Comparison of ENCODE assay signal across 20 mouse cellular contexts in the genomic region with DNA sequence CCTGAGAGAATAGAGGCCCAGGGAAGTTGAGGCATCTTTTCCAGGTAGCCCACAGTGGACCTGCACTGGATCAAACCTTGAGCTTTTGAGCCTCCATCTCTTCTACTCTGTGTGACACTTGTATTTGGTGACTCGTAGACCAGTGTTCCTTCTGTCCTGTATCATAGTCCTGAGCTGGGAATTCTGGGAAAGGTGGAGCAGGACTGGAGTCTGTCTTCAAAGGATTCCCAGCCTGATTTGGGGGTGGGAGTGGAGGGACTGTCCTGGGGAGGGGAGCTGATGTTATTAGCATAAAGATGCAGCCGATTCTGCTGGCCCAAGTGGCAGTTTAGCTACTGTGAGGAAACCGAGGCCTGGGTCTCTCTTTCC. TPM values are rescaled to one million over a fixed set of nuclear protein-coding genes. Genes with fewer than 3 reads are reported as not detected.
DNase-seq lines count a peak whose midpoint lies in the region; ATAC-seq lines count a peak whose summit lies in the region.
"Had no signal": no experiment of that assay in that cellular context is flagged by ENCODE, and none has a peak within 500 bp of the region (broad histone marks: within the 10 kb centered on the region; RNA-seq: fewer than 3 reads in every experiment).

No protein-coding gene starts in this region.

- no peak overlapping the region for H3K4me2 ChIP-seq in forebrain, embryonic 16.5 days (ENCODE audit: low read length)
- 0 out of 2 replicates have a peak overlapping the region, but pooled peaks have one; percentile 13 for H3K4me2 ChIP-seq in heart, embryonic 15.5 days
- H3K4me2 ChIP-seq in forebrain, embryonic 14.5 days (ENCODE audit: low read length), result no peak overlapping the region
- no peak overlapping the region for H3K4me2 ChIP-seq in hindbrain, embryonic 15.5 days

- peaks cover 39% of the 10 kb centered on the region for H3K4me1 ChIP-seq in forebrain, embryonic 10.5 days
- peaks cover 24% of the 10 kb centered on the region for H3K4me1 ChIP-seq in forebrain, embryonic 16.5 days (replicated peaks; ENCODE audit: control insufficient read depth, insufficient read depth, low read length)
- peaks cover 26% of the 10 kb centered on the region for H3K4me1 ChIP-seq in heart, embryonic 15.5 days (replicated peaks)
- peaks cover 17% of the 10 kb centered on the region for H3K4me1 ChIP-seq in forebrain, embryonic 14.5 days (ENCODE audit: control insufficient read depth, insufficient read depth, low read length)
- peaks cover 29% of the 10 kb centered on the region for H3K4me1 ChIP-seq in hindbrain, embryonic 15.5 days (replicated peaks)

- 90% methylated on average over 3 of the region's 3 CpGs for WGBS in forebrain, embryonic 10.5 days
- WGBS in forebrain, embryonic 16.5 days, result 55% methylated on average over 3 of the region's 3 CpGs
- 60% methylated on average over 3 of the region's 3 CpGs for WGBS in heart, embryonic 15.5 days
- WGBS in forebrain, embryonic 14.5 days, result 54% methylated on average over 3 of the region's 3 CpGs
- 47% methylated on average over 3 of the region's 3 CpGs for WGBS in hindbrain, embryonic 15.5 days

- H3K9ac ChIP-seq in forebrain, embryonic 16.5 days (replicated peaks; ENCODE audit: low read depth, low read length), result no peak overlapping the region
- H3K9ac ChIP-seq in heart, embryonic 15.5 days, result no peak overlapping the region
- no peak overlapping the region for H3K9ac ChIP-seq in forebrain, embryonic 14.5 days (ENCODE audit: low read length)
- no peak overlapping the region for H3K9ac ChIP-seq in hindbrain, embryonic 15.5 days

- H3K27ac ChIP-seq in forebrain, embryonic 10.5 days, result 0 out of 2 replicates have a peak overlapping the region, but pooled peaks have one; percentile 40
- H3K27ac ChIP-seq in forebrain, embryonic 16.5 days (ENCODE audit: low read length), result no peak overlapping the region
- peak overlapping the region; percentile 45 for H3K27ac ChIP-seq in heart, embryonic 15.5 days
- peak overlapping the region; percentile 39; the same call in 1 of the 2 replicates for H3K27ac ChIP-seq in forebrain, embryonic 14.5 days (ENCODE audit: low read depth, low read length)
- peak overlapping the region; percentile 65 for H3K27ac ChIP-seq in hindbrain, embryonic 15.5 days (replicated peaks)
- H3K27ac ChIP-seq: heart, adult 2 months; limb, embryonic 10.5 days had no signal

- no peak for DNase-seq in forebrain, embryonic 10.5 days (ENCODE audit: extremely low spot score, low spot score)
- no peak for DNase-seq in heart, postnatal 14 days
- DNase-seq in forebrain, embryonic 14.5 days (ENCODE audit: low spot score), result no peak
- no peak for DNase-seq in thymus, postnatal 25 days
- no peak for DNase-seq in frontal cortex, postnatal 14 days (ENCODE audit: low spot score in 2 of 2)
- DNase-seq: adrenal gland, adult 8-10 months; cerebellum, adult 9-11 months; gastrocnemius, postnatal 10 days; heart, adult 2 months; kidney, adult 11 months; lung, adult 18-20 months; lung, postnatal 14 days; right cerebral cortex, adult 18-20 months; thymus, postnatal 14 days had no signal

- H3K36me3 ChIP-seq in forebrain, embryonic 10.5 days (replicated peaks), result no peaks in the 10 kb centered on the region
- no peaks in the 10 kb centered on the region for H3K36me3 ChIP-seq in forebrain, embryonic 16.5 days (ENCODE audit: control insufficient read depth, insufficient read depth)
- H3K36me3 ChIP-seq in heart, embryonic 15.5 days, result no peaks in the 10 kb centered on the region
- no peaks in the 10 kb centered on the region for H3K36me3 ChIP-seq in forebrain, embryonic 14.5 days (ENCODE audit: control insufficient read depth, insufficient read depth, low read length)
- H3K36me3 ChIP-seq in hindbrain, embryonic 15.5 days, result no peaks in the 10 kb centered on the region
- H3K36me3 ChIP-seq: limb, embryonic 10.5 days had no signal

- no peaks in the 10 kb centered on the region for H3K9me3 ChIP-seq in forebrain, embryonic 10.5 days
- H3K9me3 ChIP-seq in forebrain, embryonic 16.5 days (ENCODE audit: control insufficient read depth, low read length), result no peaks in the 10 kb centered on the region
- H3K9me3 ChIP-seq in heart, embryonic 15.5 days (replicated peaks), result no peaks in the 10 kb centered on the region
- H3K9me3 ChIP-seq in forebrain, embryonic 14.5 days (replicated peaks; ENCODE audit: control insufficient read depth, low read length), result no peaks in the 10 kb centered on the region
- H3K9me3 ChIP-seq in hindbrain, embryonic 15.5 days, result no peaks in the 10 kb centered on the region
- H3K9me3 ChIP-seq: limb, embryonic 10.5 days had no signal

- intact Hi-C loops in heart, postnatal 14 days (cut with DNase I), result no loop called here

- no peak overlapping the region for H3K4me3 ChIP-seq in forebrain, embryonic 10.5 days
- no peak overlapping the region for H3K4me3 ChIP-seq in forebrain, embryonic 16.5 days (replicated peaks; ENCODE audit: low read length)
- no peak overlapping the region for H3K4me3 ChIP-seq in heart, embryonic 15.5 days
- H3K4me3 ChIP-seq in forebrain, embryonic 14.5 days (ENCODE audit: low read depth, low read length), result no peak overlapping the region
- H3K4me3 ChIP-seq in hindbrain, embryonic 15.5 days, result no peak overlapping the region
- H3K4me3 ChIP-seq: heart, adult 2 months; limb, embryonic 10.5 days; megakaryocyte, embryonic 14.5 days; myocyte had no signal

- H3K27me3 ChIP-seq in forebrain, embryonic 10.5 days (ENCODE audit: poor library complexity, severe bottlenecking), result peaks cover 13% of the 10 kb centered on the region
- H3K27me3 ChIP-seq in forebrain, embryonic 16.5 days (replicated peaks; ENCODE audit: control insufficient read depth, insufficient read depth, low read length), result 0 out of 2 replicates have a peak, but pooled peaks cover 2% of the 10 kb centered on the region
- no peaks in the 10 kb centered on the region for H3K27me3 ChIP-seq in heart, embryonic 15.5 days
- no peaks in the 10 kb centered on the region for H3K27me3 ChIP-seq in forebrain, embryonic 14.5 days (replicated peaks; ENCODE audit: control insufficient read depth, insufficient read depth, low read length)
- H3K27me3 ChIP-seq in hindbrain, embryonic 15.5 days, result no peaks in the 10 kb centered on the region

- ATAC-seq in forebrain, embryonic 16.5 days, result no peak
- no peak for ATAC-seq in heart, embryonic 15.5 days (replicated peaks; ENCODE audit: insufficient number of reproducible peaks, insufficient read depth, low FRiP score, low read depth)
- peak; percentile 24 for ATAC-seq in forebrain, embryonic 14.5 days
- peak; percentile 33; the same call in 1 of the 2 replicates for ATAC-seq in hindbrain, embryonic 15.5 days (ENCODE audit: low FRiP score, low read depth)

RNA-seq across cellular contexts. Expression of a gene that starts 50.4 kb away (rescaled TPM):
- polyA plus RNA-seq in forebrain, embryonic 10.5 days (2016; fragmentation: Nextera tagmentation; extraction: Ambion mirVana), result 2.3 and 3.0 TPM in 2 replicates
- polyA plus RNA-seq in forebrain, embryonic 16.5 days (2015; fragmentation: Nextera tagmentation; extraction: Ambion mirVana), result 10.7 TPM in 2 replicates
- 4.2 and 7.4 TPM in 2 replicates for polyA plus RNA-seq in heart, embryonic 15.5 days (2015; fragmentation: Nextera tagmentation; extraction: Ambion mirVana)
- 10 to 100 TPM; 16.0 to 22.2 TPM for total RNA-seq in heart, postnatal 14 days (2021)
- 9.4 and 9.9 TPM in 2 replicates for polyA plus RNA-seq in forebrain, embryonic 14.5 days (2014; fragmentation: Nextera tagmentation; extraction: Ambion mirVana)
- polyA plus RNA-seq in hindbrain, embryonic 15.5 days (2015; fragmentation: Nextera tagmentation; extraction: Ambion mirVana), result 16.6 and 18.9 TPM in 2 replicates

Comparison
In these comparisons a context has a peak if more than half of its experiments do, and no peak if none do; other contexts are left out.
1. ATAC-seq: peak in forebrain, embryonic 14.5 days (single experiment) and hindbrain, embryonic 15.5 days (single experiment); none in forebrain, embryonic 16.5 days (single experiment) and heart, embryonic 15.5 days (single experiment).